Mouse (Mus musculus): ENCODE measurements around the gene Epb41l2. TPM values are rescaled to one million over a fixed set of nuclear protein-coding genes. Genes with fewer than 3 reads are reported as not detected.

Epb41l2 gene
- polyA plus RNA-seq, 1 experiment from 2014 or later: 101 TPM

GRCm38 (mm10) chr10:25333390-25334079 lies 26.1 kb upstream of the Epb41l2 start:
- no peak overlapping the region for H3K4me3 ChIP-seq (ENCODE audit: inconsistent target)
- no peak overlapping the region for H3K27ac ChIP-seq
- WGBS (ENCODE audit: missing documents): 96% methylated on average over 4 of the region's 4 CpGs
- H3K79me2 ChIP-seq (ENCODE audit: inconsistent target): no peaks in the 10 kb centered on the region
- H3K36me3 ChIP-seq (ENCODE audit: inconsistent target): no peaks in the 10 kb centered on the region

- Histone ChIP-seq H3K36me3 (ENCODE audit: inconsistent target) (no peaks in the 10 kb centered on the region), H3K4me3 (ENCODE audit: inconsistent target) (no peak overlapping the region), H3K27ac (no peak overlapping the region), H3K79me2 (ENCODE audit: inconsistent target) (no peaks in the 10 kb centered on the region)
- WGBS (ENCODE audit: missing documents): 94% methylated on average over 5 of the region's 5 CpGs
Measured at GRCm38 (mm10) chr10:25340675-25341074, 18.9 kb upstream of the Epb41l2 start.

GRCm38 (mm10) chr10:25342801-25343200 lies 16.8 kb upstream of the Epb41l2 start:
- H3K36me3 ChIP-seq (ENCODE audit: inconsistent target): no peaks in the 10 kb centered on the region
- no peak overlapping the region for H3K27ac ChIP-seq
- no peak overlapping the region for H3K4me3 ChIP-seq (ENCODE audit: inconsistent target)
- H3K79me2 ChIP-seq (ENCODE audit: inconsistent target): no peaks in the 10 kb centered on the region

DNA sequence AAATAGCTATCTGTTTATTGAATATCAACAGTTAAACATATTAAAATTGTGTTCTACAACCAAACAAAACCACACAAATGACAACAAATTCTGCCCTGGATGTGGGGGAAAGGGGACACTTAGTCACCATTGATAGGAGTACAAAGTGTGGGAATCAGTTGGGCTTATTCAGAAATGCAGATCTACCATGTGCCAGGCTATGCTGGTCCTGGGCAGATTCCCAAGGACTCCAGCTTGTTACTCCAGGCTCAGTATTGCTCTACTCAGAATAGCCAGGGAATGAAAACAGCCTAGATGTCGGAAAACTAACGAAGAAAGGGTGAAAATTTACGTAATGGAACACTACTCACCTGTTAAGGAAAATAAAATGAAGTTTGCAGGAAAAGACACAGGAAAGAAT lies 5.7 kb upstream of the Epb41l2 start:
- WGBS (ENCODE audit: missing documents): 97% methylated on average over 3 of the region's 3 CpGs
- H3K79me2 ChIP-seq (ENCODE audit: inconsistent target): no peaks in the 10 kb centered on the region
- H3K36me3 ChIP-seq (ENCODE audit: inconsistent target): no peaks in the 10 kb centered on the region

DNA sequence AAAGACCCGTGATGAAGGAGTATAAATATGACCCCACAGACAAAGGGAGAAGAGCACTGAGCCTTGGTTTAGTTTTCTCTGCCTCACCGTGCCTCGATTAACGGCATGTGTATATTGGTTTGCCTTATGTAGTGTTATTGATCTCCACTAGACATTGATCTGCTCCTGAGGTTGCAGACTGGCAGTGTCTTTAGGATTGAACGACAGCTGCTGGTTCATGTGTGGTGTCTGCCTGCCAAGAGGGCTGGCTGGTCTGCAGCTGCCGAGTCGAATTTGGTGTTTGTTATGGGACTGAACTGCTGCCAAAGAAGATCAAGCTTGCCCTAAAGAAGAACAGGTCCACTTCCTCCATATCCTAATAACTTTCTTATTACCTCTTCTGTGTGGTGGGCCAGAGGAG lies 5.2 kb upstream of the Epb41l2 start:
- H3K79me2 ChIP-seq (ENCODE audit: inconsistent target): no peaks in the 10 kb centered on the region
- H3K36me3 ChIP-seq (ENCODE audit: inconsistent target): no peaks in the 10 kb centered on the region
- no peak overlapping the region for H3K27ac ChIP-seq
- WGBS (ENCODE audit: missing documents): 98% methylated on average over 7 of the region's 7 CpGs
- no peak overlapping the region for H3K4me3 ChIP-seq (ENCODE audit: inconsistent target)

More for the DNA sequence above, 5.7 kb upstream of the Epb41l2 start:
- Histone ChIP-seq H3K27ac (no peak overlapping the region), H3K4me3 (ENCODE audit: inconsistent target) (no peak overlapping the region)

- under 1% methylated on average over 67 of the region's 84 CpGs for WGBS (ENCODE audit: missing documents)
- H3K36me3 ChIP-seq (ENCODE audit: inconsistent target): no peaks in the 10 kb centered on the region
- H3K27ac ChIP-seq: peak overlapping the region; percentile 27
- peaks cover 51% of the 10 kb centered on the region for H3K79me2 ChIP-seq (ENCODE audit: inconsistent target)
- H3K4me3 ChIP-seq (ENCODE audit: inconsistent target): peak overlapping the region; percentile 76
Measured at GRCm38 (mm10) chr10:25359959-25360811, 587 bp downstream of the Epb41l2 start.

DNA sequence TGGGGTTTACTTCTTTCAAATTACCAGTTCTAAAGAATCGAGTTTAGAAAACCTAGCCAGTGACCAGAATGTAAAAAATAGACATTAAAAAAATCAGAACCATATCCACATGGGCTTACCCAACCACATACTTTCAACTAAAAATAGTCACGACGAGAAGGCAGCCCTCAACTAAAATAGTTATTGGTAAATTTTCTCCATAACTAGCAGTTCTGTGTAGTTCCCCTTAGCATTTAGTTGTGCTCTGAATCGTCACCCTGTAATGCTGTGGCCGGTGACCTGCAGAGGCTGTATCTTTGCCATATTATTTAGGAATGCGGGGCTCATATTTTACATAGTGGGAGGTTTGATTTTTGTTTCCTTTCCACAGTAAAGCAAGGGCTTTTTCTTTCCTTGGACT lies 2.6 kb downstream of the Epb41l2 start:
- Histone ChIP-seq H3K79me2 (ENCODE audit: inconsistent target) (peaks cover 67% of the 10 kb centered on the region), H3K36me3 (ENCODE audit: inconsistent target) (no peaks in the 10 kb centered on the region), H3K27ac (no peak overlapping the region), H3K4me3 (ENCODE audit: inconsistent target) (no peak overlapping the region)
- 44% methylated on average over 6 of the region's 6 CpGs for WGBS (ENCODE audit: missing documents)

- Histone ChIP-seq H3K79me2 (ENCODE audit: inconsistent target) (peaks cover 96% of the 10 kb centered on the region), H3K4me3 (ENCODE audit: inconsistent target) (no peak overlapping the region), H3K36me3 (ENCODE audit: inconsistent target) (no peaks in the 10 kb centered on the region), H3K27ac (no peak overlapping the region)
- 92% methylated on average over 7 of the region's 7 CpGs for WGBS (ENCODE audit: missing documents)
Measured at GRCm38 (mm10) chr10:25365158-25365557, 5.6 kb downstream of the Epb41l2 start.

GRCm38 (mm10) chr10:25365708-25366107 lies 6.1 kb downstream of the Epb41l2 start:
- Histone ChIP-seq H3K36me3 (ENCODE audit: inconsistent target) (no peaks in the 10 kb centered on the region), H3K79me2 (ENCODE audit: inconsistent target) (peaks cover 96% of the 10 kb centered on the region), H3K27ac (no peak overlapping the region), H3K4me3 (ENCODE audit: inconsistent target) (no peak overlapping the region)
- 96% methylated on average over 7 of the region's 7 CpGs for WGBS (ENCODE audit: missing documents)

GRCm38 (mm10) chr10:25366691-25367090 lies 7.1 kb downstream of the Epb41l2 start:
- no peak overlapping the region for H3K4me3 ChIP-seq (ENCODE audit: inconsistent target)
- H3K27ac ChIP-seq: peak overlapping the region; percentile 43
- peaks cover 96% of the 10 kb centered on the region for H3K79me2 ChIP-seq (ENCODE audit: inconsistent target)
- WGBS (ENCODE audit: missing documents): 23% methylated on average over 5 of the region's 5 CpGs
- no peaks in the 10 kb centered on the region for H3K36me3 ChIP-seq (ENCODE audit: inconsistent target)

DNA sequence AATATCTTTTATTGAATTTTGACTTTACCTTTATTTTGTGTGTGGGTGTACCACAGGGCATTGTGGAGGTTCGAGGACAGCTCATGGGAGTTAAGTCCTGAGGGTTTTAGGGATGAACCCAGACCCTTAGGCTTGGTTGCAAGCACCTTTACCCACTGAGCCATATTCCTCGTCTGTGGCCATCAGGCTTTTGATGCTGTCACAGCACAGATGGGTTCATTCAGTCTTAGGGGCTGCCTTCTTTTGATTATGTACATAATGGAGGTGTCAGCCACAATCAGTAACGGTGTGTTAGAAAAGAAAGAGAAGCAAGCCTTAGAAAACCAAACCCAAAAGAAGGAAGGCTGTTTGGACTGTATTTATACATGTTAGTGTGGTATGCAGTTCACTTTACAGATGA lies 9.3 kb downstream of the Epb41l2 start:
- 100% methylated on average over 3 of the region's 3 CpGs for WGBS (ENCODE audit: missing documents)
- Histone ChIP-seq H3K27ac (no peak overlapping the region), H3K36me3 (ENCODE audit: inconsistent target) (no peaks in the 10 kb centered on the region), H3K79me2 (ENCODE audit: inconsistent target) (peaks cover 96% of the 10 kb centered on the region), H3K4me3 (ENCODE audit: inconsistent target) (no peak overlapping the region)

GRCm38 (mm10) chr10:25369691-25370090 lies 10.1 kb downstream of the Epb41l2 start:
- H3K79me2 ChIP-seq (ENCODE audit: inconsistent target): peaks cover 96% of the 10 kb centered on the region
- no peak overlapping the region for H3K27ac ChIP-seq
- no peak overlapping the region for H3K4me3 ChIP-seq (ENCODE audit: inconsistent target)
- no peaks in the 10 kb centered on the region for H3K36me3 ChIP-seq (ENCODE audit: inconsistent target)
- WGBS (ENCODE audit: missing documents): 95% methylated on average over 9 of the region's 9 CpGs

DNA sequence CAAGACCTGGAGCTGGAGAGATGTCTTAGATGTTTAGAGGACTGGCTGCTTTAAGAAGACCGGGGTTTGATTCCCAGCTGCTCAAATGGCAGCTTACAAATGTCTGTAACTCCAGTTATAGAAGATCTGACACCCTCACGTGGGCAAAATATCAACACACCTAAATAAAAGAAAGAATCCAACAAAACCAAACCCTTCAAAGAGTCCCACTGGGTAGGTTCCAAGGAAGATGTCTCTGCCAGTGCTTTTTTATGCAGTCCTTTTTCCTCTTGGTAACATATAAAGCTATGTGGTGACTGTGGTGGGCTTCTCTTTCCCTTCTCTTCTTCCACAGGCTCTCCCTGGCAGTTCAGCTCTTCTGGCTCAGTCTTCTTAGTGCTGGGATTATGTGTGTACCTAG lies 11.7 kb downstream of the Epb41l2 start:
- peaks cover 96% of the 10 kb centered on the region for H3K79me2 ChIP-seq (ENCODE audit: inconsistent target)
- H3K27ac ChIP-seq: no peak overlapping the region
- H3K36me3 ChIP-seq (ENCODE audit: inconsistent target): no peaks in the 10 kb centered on the region
- H3K4me3 ChIP-seq (ENCODE audit: inconsistent target): no peak overlapping the region
- WGBS (ENCODE audit: missing documents): 92% methylated on average over 2 of the region's 2 CpGs

DNA sequence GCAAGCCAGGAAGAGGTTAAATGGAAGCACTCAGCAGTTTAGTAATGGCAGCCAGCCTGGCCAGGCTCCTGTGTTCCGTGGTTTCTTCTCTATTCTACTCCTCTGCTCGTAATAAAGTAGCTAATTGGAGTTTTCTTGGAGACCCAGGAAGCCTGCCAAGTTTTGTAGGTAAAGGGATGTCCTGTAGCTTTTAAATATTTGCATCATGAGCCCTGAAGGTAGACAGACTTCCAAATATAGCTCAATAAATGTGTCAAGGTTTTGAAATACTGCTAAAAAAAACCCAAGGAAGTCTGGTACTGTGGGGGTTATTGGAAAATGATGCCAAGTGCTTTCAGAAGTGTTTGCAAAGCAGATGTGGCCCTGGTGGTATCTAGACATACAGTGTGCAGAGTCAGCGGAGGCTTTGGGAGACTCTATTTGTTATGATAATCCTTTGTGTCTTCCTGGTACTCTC lies 12.3 kb downstream of the Epb41l2 start:
- Histone ChIP-seq H3K4me3 (ENCODE audit: inconsistent target) (no peak overlapping the region), H3K27ac (no peak overlapping the region), H3K36me3 (ENCODE audit: inconsistent target) (no peaks in the 10 kb centered on the region), H3K79me2 (ENCODE audit: inconsistent target) (peaks cover 100% of the 10 kb centered on the region)
- WGBS (ENCODE audit: missing documents): 32% methylated on average over 3 of the region's 3 CpGs

GRCm38 (mm10) chr10:25372510-25373148 lies 13.0 kb downstream of the Epb41l2 start:
- H3K79me2 ChIP-seq (ENCODE audit: inconsistent target): peaks cover 100% of the 10 kb centered on the region
- no peak overlapping the region for H3K4me3 ChIP-seq (ENCODE audit: inconsistent target)
- no peaks in the 10 kb centered on the region for H3K36me3 ChIP-seq (ENCODE audit: inconsistent target)
- no peak overlapping the region for H3K27ac ChIP-seq
- 67% methylated on average over 10 of the region's 10 CpGs for WGBS (ENCODE audit: missing documents)

All from macrophage (primary cell).